Mouse (Mus musculus): ENCODE data around the gene Bach1. TPM values are rescaled to one million over a fixed set of nuclear protein-coding genes. Genes with fewer than 3 reads are reported as not detected.

Bach1 gene
- polyA plus RNA-seq, 1 experiment from 2014 or later = 22.4 TPM

DNA sequence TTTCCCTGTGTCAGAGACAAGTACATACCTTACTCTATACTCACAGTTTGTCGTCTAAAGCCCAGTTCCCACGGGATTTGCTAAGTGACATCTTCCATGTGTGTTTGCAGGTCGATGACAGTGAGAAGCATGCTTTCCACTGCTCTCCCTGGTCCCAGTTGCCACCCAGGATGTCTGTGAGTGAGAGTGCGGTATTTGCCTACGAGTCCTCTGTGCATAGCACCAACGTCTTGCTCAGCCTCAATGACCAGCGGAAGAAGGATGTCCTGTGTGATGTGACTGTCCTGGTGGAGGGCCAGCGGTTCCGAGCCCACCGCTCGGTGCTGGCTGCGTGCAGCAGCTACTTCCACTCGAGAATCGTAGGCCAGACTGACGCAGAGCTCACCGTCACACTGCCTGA, 16.5 kb downstream of the Bach1 start:
- Histone ChIP-seq H3K27ac (no peak overlapping the region), H3K27me3 (no peaks in the 10 kb centered on the region), H3K9ac (no peak overlapping the region), H3K9me3 (no peaks in the 10 kb centered on the region), H3K4me2 (replicated peaks) (no peak overlapping the region), H3K4me1 (peaks cover 13% of the 10 kb centered on the region), H3K4me3 (no peak overlapping the region), H3K36me3 (peaks cover 33% of the 10 kb centered on the region)
- no peak for ATAC-seq (ENCODE audit: insufficient number of reproducible peaks, insufficient read depth, low FRiP score, low TSS enrichment)
- WGBS = 87% methylated on average over 16 of the region's 16 CpGs

DNA sequence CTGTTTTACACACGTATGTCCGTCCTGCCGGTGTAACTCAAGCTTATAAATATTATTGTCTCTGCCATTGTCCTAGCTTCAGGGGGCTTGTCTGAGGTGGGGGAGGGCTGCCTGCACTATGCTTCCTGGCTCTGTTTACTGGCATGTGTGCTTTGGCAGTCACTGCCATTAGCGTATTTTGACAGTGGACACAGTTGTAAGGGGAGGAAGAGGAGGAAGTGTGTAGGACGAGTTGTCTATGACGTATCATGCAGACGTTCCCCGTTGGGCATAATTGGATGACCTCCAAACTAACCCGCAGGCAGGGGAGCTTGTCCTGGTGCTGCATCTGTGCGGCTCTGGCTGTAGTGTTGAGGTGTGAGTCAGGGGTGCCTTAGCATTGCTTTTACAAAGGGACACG, 17.5 kb downstream of the Bach1 start:
- H3K4me3 ChIP-seq = no peak overlapping the region
- no peak overlapping the region for H3K9ac ChIP-seq
- peaks cover 38% of the 10 kb centered on the region for H3K36me3 ChIP-seq
- WGBS = 62% methylated on average over 11 of the region's 11 CpGs
- no peak for ATAC-seq (ENCODE audit: insufficient number of reproducible peaks, insufficient read depth, low FRiP score, low TSS enrichment)
- H3K4me2 ChIP-seq (replicated peaks) = no peak overlapping the region
- H3K4me1 ChIP-seq = peaks cover 13% of the 10 kb centered on the region
- H3K27me3 ChIP-seq = no peaks in the 10 kb centered on the region
- H3K9me3 ChIP-seq = no peaks in the 10 kb centered on the region
- H3K27ac ChIP-seq = no peak overlapping the region

DNA sequence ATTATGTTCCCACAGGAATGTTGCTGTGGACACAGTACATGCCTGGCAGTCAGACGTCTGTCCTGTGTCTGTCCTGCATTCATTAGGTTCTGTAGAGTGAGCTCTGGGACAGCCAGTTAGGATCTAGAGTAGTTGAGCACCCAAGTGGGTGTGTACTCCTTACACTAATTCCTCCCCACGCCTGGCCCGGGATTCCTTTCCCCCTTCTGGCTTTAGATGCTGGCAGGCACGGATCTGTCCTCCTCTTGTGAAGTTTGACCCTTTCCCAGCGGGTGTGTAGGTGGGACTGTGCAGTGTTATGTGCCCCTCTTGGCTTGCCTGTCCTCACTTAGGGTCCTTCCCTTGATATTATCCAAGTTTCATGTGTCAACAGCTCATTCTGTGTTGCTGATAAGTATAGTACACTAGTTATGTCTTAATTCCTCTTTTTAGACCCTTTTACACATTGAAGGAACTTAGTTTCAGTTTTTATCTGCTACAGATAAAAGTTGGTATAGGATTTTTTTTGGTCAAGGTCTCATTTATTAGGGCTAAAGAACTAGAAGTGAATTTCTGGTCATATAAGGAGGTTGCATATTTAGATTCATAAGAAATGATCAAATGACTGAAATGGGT, 18.4 kb downstream of the Bach1 start:
- no peak for ATAC-seq (ENCODE audit: insufficient number of reproducible peaks, insufficient read depth, low FRiP score, low TSS enrichment)
- Histone ChIP-seq H3K4me2 (replicated peaks) (no peak overlapping the region), H3K4me1 (peaks cover 13% of the 10 kb centered on the region), H3K27ac (no peak overlapping the region), H3K9me3 (no peaks in the 10 kb centered on the region), H3K4me3 (no peak overlapping the region), H3K36me3 (peaks cover 43% of the 10 kb centered on the region), H3K27me3 (no peaks in the 10 kb centered on the region), H3K9ac (no peak overlapping the region)
- WGBS = 67% methylated on average over 5 of the region's 5 CpGs

DNA sequence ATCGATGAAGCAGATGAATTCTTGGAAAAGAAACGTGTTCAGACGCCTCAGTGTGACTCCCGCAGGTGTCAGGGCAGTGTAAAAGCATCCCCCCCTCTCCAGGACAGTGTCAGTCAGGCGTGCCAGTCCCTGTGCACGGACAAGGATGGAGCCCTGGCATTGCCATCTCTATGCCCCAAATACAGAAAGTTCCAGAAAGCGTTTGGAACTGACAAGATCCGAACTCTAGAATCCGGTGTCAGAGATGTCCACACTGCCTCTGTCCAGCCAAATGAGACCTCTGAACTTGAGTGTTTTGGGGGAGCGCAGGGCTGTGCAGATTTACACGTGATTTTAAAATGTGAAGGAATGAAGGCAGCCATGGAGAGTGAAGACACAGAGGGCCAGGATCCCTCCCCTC, 20.3 kb downstream of the Bach1 start:
- Histone ChIP-seq H3K9ac (no peak overlapping the region), H3K4me3 (no peak overlapping the region), H3K4me1 (peaks cover 9% of the 10 kb centered on the region; the same call in 1 of the 2 replicates), H3K36me3 (peaks cover 56% of the 10 kb centered on the region), H3K27ac (no peak overlapping the region), H3K4me2 (replicated peaks) (no peak overlapping the region), H3K27me3 (no peaks in the 10 kb centered on the region), H3K9me3 (no peaks in the 10 kb centered on the region)
- ATAC-seq (ENCODE audit: insufficient number of reproducible peaks, insufficient read depth, low FRiP score, low TSS enrichment) = no peak
- WGBS = 93% methylated on average over 11 of the region's 11 CpGs

DNA sequence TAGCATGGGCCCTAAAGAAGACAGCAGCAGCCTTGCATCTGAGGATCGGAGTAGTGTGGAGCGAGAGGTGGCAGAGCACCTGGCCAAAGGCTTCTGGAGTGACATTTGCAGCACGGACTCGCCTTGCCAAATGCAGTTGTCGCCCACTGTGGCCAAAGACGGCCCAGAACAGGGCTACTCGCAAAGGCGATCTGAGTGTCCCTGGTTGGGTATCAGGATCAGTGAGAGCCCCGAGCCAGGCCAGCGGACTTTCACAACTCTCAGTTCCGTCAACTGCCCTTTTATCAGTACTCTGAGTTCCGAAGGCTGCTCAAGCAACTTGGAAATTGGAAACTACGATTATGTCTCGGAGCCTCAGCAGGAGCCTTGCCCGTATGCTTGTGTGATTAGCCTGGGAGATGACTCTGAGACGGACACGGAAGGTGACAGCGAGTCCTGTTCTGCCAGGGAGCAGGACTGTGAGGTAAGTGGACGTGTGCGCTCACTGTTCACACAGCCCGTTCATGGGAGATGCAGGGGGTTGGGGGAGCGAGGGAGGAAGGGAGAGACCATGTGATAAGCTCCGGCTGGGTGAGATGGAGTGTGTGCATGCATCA, 21.0 kb downstream of the Bach1 start:
- Histone ChIP-seq H3K27ac (no peak overlapping the region), H3K4me2 (replicated peaks) (no peak overlapping the region), H3K9ac (no peak overlapping the region), H3K4me3 (no peak overlapping the region), H3K9me3 (no peaks in the 10 kb centered on the region), H3K4me1 (peaks cover 9% of the 10 kb centered on the region; the same call in 1 of the 2 replicates), H3K36me3 (peaks cover 60% of the 10 kb centered on the region), H3K27me3 (no peaks in the 10 kb centered on the region)
- WGBS = 92% methylated on average over 23 of the region's 23 CpGs
- ATAC-seq (ENCODE audit: insufficient number of reproducible peaks, insufficient read depth, low FRiP score, low TSS enrichment) = no peak

DNA sequence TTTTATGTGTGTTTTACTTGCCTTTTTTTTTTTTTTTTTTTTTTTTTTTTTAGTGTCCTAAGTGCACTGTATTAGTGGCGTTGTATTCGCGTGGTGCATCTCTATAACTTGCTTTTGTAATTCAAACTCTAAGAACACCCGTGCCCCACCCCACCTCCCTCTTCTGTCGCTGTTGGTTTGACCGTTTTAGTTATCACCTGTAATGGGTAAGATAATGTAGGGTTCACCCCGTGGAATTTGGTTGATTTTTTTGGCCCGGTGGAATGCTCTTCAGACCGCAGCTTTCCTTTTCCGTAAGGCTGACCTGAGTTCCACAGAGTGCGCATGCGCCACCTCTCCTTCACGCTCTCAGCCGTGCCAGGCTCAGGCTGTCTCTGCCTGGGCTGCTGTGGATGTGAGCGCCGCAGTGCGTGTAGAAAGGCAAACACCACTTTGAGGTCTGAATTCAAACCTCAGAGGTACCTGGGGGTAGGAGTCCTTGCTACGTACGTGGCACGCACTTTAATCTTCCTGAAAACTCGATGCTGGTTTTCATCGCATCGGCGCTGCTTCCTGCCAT, 22.2 kb downstream of the Bach1 start:
- Histone ChIP-seq H3K4me1 (0 out of 2 replicates have a peak, but pooled peaks cover 1% of the 10 kb centered on the region), H3K4me2 (replicated peaks) (no peak overlapping the region), H3K27ac (no peak overlapping the region), H3K36me3 (peaks cover 63% of the 10 kb centered on the region), H3K9ac (no peak overlapping the region), H3K27me3 (no peaks in the 10 kb centered on the region), H3K4me3 (no peak overlapping the region), H3K9me3 (no peaks in the 10 kb centered on the region)
- no peak for ATAC-seq (ENCODE audit: insufficient number of reproducible peaks, insufficient read depth, low FRiP score, low TSS enrichment)
- 96% methylated on average over 24 of the region's 24 CpGs for WGBS

DNA sequence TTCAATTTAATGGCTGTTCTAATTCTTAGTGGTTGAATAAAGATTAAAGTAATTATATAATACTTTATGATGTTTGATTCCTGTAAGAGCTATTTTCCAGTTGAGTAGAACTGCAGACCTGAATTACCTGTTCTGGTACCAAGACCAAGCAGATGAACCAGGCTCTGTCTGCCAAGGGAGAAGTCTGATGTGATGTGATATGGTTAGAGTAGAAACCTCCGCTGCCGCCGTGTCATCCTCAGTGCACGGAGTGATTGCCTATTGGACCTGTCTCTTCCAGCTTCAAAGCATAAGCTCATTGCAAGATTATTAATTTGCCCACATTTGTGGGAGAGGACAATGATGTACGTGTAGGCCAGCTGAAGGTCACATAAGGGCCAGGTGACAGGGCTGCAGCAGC, 24.1 kb downstream of the Bach1 start:
- Histone ChIP-seq H3K4me1 (no peaks in the 10 kb centered on the region), H3K4me2 (replicated peaks) (no peak overlapping the region), H3K4me3 (no peak overlapping the region), H3K36me3 (peaks cover 61% of the 10 kb centered on the region), H3K9me3 (no peaks in the 10 kb centered on the region), H3K27ac (no peak overlapping the region), H3K9ac (no peak overlapping the region), H3K27me3 (no peaks in the 10 kb centered on the region)
- no peak for ATAC-seq (ENCODE audit: insufficient number of reproducible peaks, insufficient read depth, low FRiP score, low TSS enrichment)
- WGBS = 92% methylated on average over 5 of the region's 5 CpGs

DNA sequence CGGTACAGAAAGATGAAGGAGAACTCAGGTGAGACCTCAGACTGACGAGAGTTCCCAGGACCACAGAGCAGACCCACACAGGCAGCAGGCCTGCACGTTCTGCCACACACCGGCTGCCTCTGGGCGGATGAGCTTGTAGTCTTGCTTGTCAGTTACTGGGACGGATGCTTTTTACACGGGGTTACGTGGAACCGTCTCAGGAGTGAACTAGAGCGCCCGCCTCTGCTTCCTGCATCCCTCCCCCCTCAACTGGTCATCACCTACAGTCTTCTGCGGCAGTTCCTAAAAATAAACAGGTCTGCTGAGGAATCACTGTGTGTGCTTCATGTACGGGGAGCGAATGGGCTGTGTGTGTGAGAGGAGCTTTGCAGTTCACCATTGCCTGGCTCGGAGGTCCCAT, 24.7 kb downstream of the Bach1 start:
- H3K9me3 ChIP-seq = no peaks in the 10 kb centered on the region
- H3K9ac ChIP-seq = no peak overlapping the region
- no peak for ATAC-seq (ENCODE audit: insufficient number of reproducible peaks, insufficient read depth, low FRiP score, low TSS enrichment)
- no peak overlapping the region for H3K4me2 ChIP-seq (replicated peaks)
- WGBS = 91% methylated on average over 15 of the region's 15 CpGs
- H3K36me3 ChIP-seq = peaks cover 61% of the 10 kb centered on the region
- no peaks in the 10 kb centered on the region for H3K4me1 ChIP-seq
- H3K27ac ChIP-seq = no peak overlapping the region
- no peaks in the 10 kb centered on the region for H3K27me3 ChIP-seq
- H3K4me3 ChIP-seq = no peak overlapping the region

DNA sequence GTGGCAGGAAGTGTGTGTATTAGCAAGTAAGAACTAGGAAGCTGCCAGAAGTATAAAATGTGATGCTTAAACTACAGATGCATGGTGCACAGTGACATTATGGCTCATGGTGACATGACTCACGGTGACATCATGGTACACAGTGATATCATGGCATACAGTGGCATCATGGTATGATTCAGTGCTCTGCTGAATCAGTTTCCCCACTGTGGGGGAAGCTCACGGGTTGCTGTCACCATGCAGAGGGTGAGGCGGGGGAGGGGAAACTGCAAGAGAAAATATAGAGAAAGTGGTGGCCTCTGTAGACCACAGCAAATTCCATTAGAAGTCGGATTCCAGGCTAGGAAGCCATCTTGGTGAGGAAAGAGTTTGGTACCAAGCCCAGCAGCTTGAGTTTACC, 26.1 kb downstream of the Bach1 start:
- Histone ChIP-seq H3K4me3 (no peak overlapping the region), H3K27ac (no peak overlapping the region), H3K9me3 (no peaks in the 10 kb centered on the region), H3K4me1 (no peaks in the 10 kb centered on the region), H3K36me3 (peaks cover 58% of the 10 kb centered on the region), H3K27me3 (no peaks in the 10 kb centered on the region), H3K4me2 (replicated peaks) (no peak overlapping the region), H3K9ac (no peak overlapping the region)
- ATAC-seq (ENCODE audit: insufficient number of reproducible peaks, insufficient read depth, low FRiP score, low TSS enrichment) = no peak
- 83% methylated on average over 4 of the region's 4 CpGs for WGBS

DNA sequence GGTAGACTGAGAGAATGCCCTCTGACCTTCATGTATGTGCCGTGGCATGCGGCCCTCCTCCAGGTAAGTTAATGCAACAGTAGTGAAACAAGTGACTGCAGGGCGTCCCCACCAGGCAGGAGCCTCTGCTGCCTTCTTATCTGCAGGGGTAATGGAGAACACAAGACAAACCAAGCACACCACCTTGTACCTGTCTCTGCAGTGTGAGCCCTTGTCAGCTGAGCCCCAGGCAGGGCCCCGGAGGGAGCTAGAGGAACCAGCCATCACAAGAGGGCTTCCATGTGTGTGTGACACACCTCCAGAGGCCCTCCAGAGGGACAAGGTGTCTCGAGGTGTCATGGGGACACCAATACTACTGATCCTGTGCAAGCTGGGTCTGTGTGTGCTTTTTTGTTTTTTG, 26.5 kb downstream of the Bach1 start:
- H3K27me3 ChIP-seq = no peaks in the 10 kb centered on the region
- no peak overlapping the region for H3K9ac ChIP-seq
- no peak overlapping the region for H3K27ac ChIP-seq
- ATAC-seq (ENCODE audit: insufficient number of reproducible peaks, insufficient read depth, low FRiP score, low TSS enrichment) = no peak
- no peak overlapping the region for H3K4me3 ChIP-seq
- H3K36me3 ChIP-seq = peaks cover 58% of the 10 kb centered on the region
- no peak overlapping the region for H3K4me2 ChIP-seq (replicated peaks)
- no peaks in the 10 kb centered on the region for H3K4me1 ChIP-seq
- 92% methylated on average over 5 of the region's 5 CpGs for WGBS
- no peaks in the 10 kb centered on the region for H3K9me3 ChIP-seq

DNA sequence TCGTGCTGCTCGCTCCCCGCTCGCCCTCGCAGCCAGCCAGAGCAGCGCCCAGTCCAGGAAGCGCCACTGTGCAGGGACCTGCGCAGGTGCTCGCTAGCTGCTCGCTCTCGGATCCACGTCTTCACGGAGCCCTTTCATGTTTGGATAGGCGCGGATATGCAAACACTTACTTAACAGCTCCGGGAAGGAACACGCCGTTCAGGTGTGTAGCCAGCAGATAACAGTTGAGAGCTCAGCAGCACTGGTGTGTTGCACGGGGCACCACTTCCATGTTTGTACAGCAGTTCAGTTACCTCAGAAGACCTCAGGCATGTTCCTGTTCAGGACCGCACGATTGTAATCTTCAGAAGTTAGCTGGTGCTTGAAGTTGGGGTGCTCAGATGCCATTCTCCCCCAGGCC, 27.2 kb downstream of the Bach1 start:
- Histone ChIP-seq H3K36me3 (peaks cover 63% of the 10 kb centered on the region), H3K27ac (no peak overlapping the region), H3K4me1 (no peaks in the 10 kb centered on the region), H3K9ac (no peak overlapping the region), H3K4me2 (replicated peaks) (no peak overlapping the region), H3K4me3 (no peak overlapping the region), H3K9me3 (no peaks in the 10 kb centered on the region), H3K27me3 (no peaks in the 10 kb centered on the region)
- ATAC-seq (ENCODE audit: insufficient number of reproducible peaks, insufficient read depth, low FRiP score, low TSS enrichment) = no peak
- 95% methylated on average over 21 of the region's 21 CpGs for WGBS

DNA sequence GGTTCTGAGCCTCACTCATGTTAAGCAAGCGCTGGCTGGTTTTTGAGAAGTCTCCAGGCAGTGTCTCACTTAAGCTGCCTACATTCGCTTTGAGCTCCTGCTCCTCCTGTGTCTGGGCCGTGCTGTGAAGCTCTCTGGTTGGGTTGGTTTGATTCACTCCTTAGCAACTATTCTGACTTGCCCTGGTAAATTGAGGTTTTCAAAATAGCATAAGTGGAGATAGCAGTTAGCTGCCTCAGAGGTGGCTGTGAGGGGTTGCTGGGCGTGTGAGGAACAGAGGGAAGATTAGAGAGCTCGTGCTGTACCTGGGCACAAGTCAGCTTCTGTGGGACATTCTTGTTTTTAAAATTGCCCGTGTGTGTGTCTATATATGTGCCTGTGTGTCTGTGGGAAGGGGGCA, 27.6 kb downstream of the Bach1 start:
- no peaks in the 10 kb centered on the region for H3K4me1 ChIP-seq
- no peaks in the 10 kb centered on the region for H3K9me3 ChIP-seq
- no peak overlapping the region for H3K4me2 ChIP-seq (replicated peaks)
- H3K9ac ChIP-seq = no peak overlapping the region
- H3K36me3 ChIP-seq = peaks cover 60% of the 10 kb centered on the region
- H3K4me3 ChIP-seq = no peak overlapping the region
- H3K27ac ChIP-seq = no peak overlapping the region
- no peaks in the 10 kb centered on the region for H3K27me3 ChIP-seq
- 91% methylated on average over 6 of the region's 6 CpGs for WGBS
- ATAC-seq (ENCODE audit: insufficient number of reproducible peaks, insufficient read depth, low FRiP score, low TSS enrichment) = no peak

All from embryonic facial prominence, embryonic 12.5 days (tissue).